In the genomic region with DNA sequence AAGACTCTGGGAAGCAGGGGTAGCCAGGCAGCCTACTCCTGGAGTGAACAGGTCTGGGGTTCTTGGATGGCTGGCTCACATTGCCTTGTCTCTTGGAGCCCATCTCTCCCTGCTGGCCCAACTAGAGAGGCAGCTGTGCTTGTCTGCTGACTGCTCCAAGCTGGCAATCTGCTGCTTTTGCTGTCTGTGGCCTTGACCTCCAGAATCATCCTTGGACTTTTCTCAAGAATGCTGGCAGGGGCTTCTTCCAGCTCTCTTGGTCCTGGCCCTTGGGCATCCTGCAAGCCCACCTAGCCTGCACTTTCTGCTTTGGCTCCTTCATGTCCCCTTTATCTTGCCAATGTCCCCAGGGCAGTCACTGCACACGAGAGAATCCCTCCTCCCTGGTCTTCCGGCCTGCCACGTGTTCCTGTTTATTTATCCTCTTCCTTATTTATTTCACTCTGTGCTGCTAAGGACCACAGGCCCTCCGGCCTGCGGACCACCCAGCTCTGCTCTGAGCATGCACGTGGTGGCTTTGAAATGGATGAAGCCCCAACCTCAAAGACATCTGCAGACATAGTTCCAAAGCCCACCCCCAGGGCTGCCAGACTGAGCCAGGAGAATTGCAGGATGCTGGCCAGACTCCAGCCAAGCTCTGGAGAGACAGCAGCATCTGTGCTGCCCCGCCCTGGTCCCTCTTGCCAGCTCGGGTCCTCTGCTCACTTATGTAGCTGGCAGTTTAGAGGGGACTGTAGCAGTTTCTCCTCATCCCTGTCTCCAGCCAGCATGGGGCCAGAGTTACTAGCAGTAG, we compare ENCODE assay signal across 8 mouse cellular contexts. TPM values are rescaled to one million over a fixed set of nuclear protein-coding genes. Genes with fewer than 3 reads are reported as not detected.
DNase-seq lines count a peak whose midpoint lies in the region; ATAC-seq lines count a peak whose summit lies in the region.

No protein-coding gene starts in this region.

- H3K4me3 ChIP-seq in limb, embryonic 15.5 days: no peak overlapping the region

- peaks cover 27% of the 10 kb centered on the region for H3K4me1 ChIP-seq in limb, embryonic 15.5 days

- no peaks in the 10 kb centered on the region for H3K36me3 ChIP-seq in limb, embryonic 15.5 days

- no peaks in the 10 kb centered on the region for H3K9me3 ChIP-seq in limb, embryonic 15.5 days

- H3K27ac ChIP-seq in limb, embryonic 15.5 days: peak overlapping the region; percentile 79

- intact Hi-C loops in heart, postnatal 25 days (cut with DNase I): no loop called here

- WGBS in limb, embryonic 15.5 days: 18% methylated on average over 8 of the region's 8 CpGs

- H3K27me3 ChIP-seq in limb, embryonic 15.5 days: no peaks in the 10 kb centered on the region

- ATAC-seq in limb, embryonic 15.5 days (ENCODE audit: insufficient number of reproducible peaks, low FRiP score, low TSS enrichment, low read depth): peak; percentile 41; the same call in 1 of the 2 replicates

- no peak overlapping the region for H3K4me2 ChIP-seq in limb, embryonic 15.5 days

- peak; percentile 64 to 77 for DNase-seq in cerebellum, postnatal 14 days
- DNase-seq in cerebellum, adult 11 months: no peak
- DNase-seq in thymus, postnatal 4 days: peak; percentile 6
- no peak for DNase-seq in thymus, postnatal 14 days
- DNase-seq in heart, postnatal 25 days (ENCODE audit: low spot score): peak; percentile 61
- DNase-seq in testis, postnatal 10 days (ENCODE audit: low spot score): peak; percentile 85
- DNase-seq in thymus, postnatal 10 days (ENCODE audit: low spot score in 2 of 2): no peak

- no peak overlapping the region for H3K9ac ChIP-seq in limb, embryonic 15.5 days

RNA-seq across cellular contexts. Expression of gene Adcy7, which starts 44.1 kb away (rescaled TPM):
- 1 to 10 TPM; 7.0 to 8.8 TPM for total RNA-seq in heart, postnatal 25 days (2021)
- polyA plus RNA-seq in limb, embryonic 15.5 days (2015; fragmentation: Nextera tagmentation; extraction: Ambion mirVana): 7.3 and 8.3 TPM in 2 replicates

RNA-seq across cellular contexts. Expression of gene Brd7, which starts 45.7 kb away (rescaled TPM):
- 10 to 100 TPM; 83.5 to 88.0 TPM for total RNA-seq in heart, postnatal 25 days (2021)
- 54.4 and 63.2 TPM in 2 replicates for polyA plus RNA-seq in limb, embryonic 15.5 days (2015; fragmentation: Nextera tagmentation; extraction: Ambion mirVana)

Comparison
In these comparisons a context has a peak if more than half of its experiments do, and no peak if none do; other contexts are left out.
1. DNase-seq: peak in cerebellum, postnatal 14 days (2 of 2), thymus, postnatal 4 days (single experiment), heart, postnatal 25 days (single experiment) and testis, postnatal 10 days (single experiment); none in cerebellum, adult 11 months (single experiment), thymus, postnatal 14 days (single experiment) and thymus, postnatal 10 days (0 of 2).